Mouse (Mus musculus) CD4-positive, CD25-positive, alpha-beta regulatory T cell (primary cell): ENCODE data around the gene 9030612E09Rik. TPM values are rescaled to one million over a fixed set of nuclear protein-coding genes. Genes with fewer than 3 reads are reported as not detected.

Experiments
- polyA plus RNA-seq: library from polyadenylated mRNA; unstranded; fragments of 100-300 nt; shearing (Covaris generic); gene quantifications from one replicate; pipeline ENCODE4 v1.2.1, GENCODE M21; 2017

Gene 9030612E09Rik
- not detected for polyA plus RNA-seq

DNA sequence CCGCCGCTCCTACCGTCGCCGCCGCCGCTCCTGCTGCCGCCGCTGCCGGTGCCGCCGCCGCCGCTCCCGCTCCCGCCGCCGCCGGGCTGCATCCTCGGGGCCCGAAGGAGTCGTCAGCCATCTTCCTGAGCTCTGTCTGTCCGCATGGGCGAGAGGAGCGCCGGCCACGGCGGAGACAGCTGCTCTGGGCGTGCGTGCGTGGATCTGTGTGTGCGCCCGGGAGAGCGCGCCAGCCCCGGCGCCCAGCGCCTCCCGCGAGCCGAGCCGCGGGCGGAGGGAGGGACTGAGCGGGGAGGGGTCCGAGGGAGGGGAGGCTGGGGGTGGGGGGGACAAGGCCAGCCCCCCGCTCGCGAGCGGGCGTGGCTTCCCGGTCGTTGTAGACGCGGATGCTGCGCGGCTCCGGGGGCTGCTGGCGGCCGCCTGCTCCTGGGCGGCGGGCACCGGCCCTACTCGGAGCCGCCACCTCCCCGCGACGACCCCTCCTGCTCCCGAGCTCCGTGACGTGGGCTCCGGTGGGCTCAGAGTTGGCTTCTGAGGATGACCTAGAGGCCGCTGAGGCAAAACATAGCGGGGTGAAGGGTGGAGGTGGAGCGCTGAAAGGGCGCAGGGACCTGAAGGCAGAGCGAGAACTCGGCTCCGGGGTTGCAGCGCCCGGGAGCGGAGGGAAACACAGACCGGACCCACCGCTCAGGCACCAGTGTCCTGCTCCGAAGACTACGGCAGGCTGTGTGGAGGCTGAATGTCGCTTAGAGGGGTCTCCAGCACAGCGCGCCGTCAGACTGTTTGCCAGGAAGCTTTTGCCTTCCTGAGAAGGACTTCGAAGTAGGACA, at the start of gene 9030612E09Rik, which contains the start of gene Sobp:
Gene 9030612E09Rik (plus strand): TSS at position 379 of the 830 bp plus-strand sequence.
Gene Sobp (minus strand): TSS at position 205 of the 830 bp plus-strand sequence.

GRCm38 (mm10) chr10:43220910-43221625, 46.6 kb downstream of the 9030612E09Rik start, which contains the start of gene Pdss2:
TSS of gene Pdss2 (plus strand) at chr10:43221486.

Other genes starting within 250 kb of the 9030612E09Rik start
- gene Sobp, start 174 bp upstream of the 9030612E09Rik start, polyA plus RNA-seq, result 0.05 TPM
- gene Pdss2, start 46.8 kb downstream of the 9030612E09Rik start, polyA plus RNA-seq, result 10.8 TPM